Mouse (Mus musculus): Measurements from ENCODE around the gene Nxf3. TPM values are rescaled to one million over a fixed set of nuclear protein-coding genes. Genes with fewer than 3 reads are reported as not detected.
A peak's percentile ranks its signal among the peaks of the same experiment; 100 is the strongest.
"Not testable (repeated sequence)": the region's sequence is repeated elsewhere in the genome, so short reads cannot be mapped to it uniquely, and the experiment has no call there.

Nxf3 gene
- polyA plus RNA-seq, 1 experiment from 2014 or later: not detected

DNA sequence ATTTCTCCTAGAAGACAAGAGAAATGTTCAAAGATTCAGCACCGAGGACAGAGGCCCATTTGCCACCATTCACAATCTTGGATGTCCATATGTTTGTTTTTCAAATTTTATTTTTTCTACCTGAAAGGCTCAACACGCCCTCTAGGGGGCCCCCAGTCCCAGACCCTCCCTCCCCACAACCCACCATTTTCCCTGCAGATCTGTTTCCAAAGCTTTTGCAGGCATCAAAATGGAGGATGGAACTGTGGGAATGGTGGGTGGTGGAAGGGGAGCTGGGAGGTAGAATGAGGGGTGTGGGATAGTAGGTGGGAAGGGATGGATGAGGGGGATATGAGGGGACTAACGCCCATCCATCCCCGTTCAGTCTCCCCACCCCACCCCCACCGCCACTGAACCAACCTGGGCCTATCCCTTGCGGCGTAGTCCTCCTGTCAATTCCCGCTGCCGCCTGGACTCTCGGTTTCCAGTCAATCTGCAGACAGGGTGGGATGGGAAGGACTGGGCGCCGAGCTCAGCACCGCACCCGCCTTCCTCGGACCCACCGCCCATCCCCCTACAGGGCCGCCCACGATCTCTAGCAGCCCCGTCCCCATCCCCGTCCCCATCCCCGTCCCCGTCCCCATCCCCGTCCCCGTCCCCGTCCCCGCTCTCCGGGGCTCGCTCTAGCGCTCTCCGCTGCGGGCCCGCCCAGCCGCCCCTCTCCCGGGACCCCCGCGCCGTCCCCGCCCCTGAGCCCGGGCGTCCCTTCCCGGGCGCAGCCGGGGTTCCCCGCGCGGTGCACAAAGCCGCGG lies 17.7 kb downstream of the Nxf3 start:
- peak; percentile 67 for ATAC-seq (replicated peaks; ENCODE audit: low FRiP score)
- peak overlapping the region; percentile 54 for H3K4me2 ChIP-seq
- H3K27ac ChIP-seq; H3K9me3 ChIP-seq (replicated peaks); H3K36me3 ChIP-seq; H3K4me1 ChIP-seq; H3K9ac ChIP-seq: not testable (repeated sequence)
- peak overlapping the region; percentile 41 for H3K4me3 ChIP-seq (replicated peaks)
- WGBS: 33% methylated on average over 12 of the region's 48 CpGs
- H3K27me3 ChIP-seq: peaks cover 17% of the 10 kb centered on the region

DNA sequence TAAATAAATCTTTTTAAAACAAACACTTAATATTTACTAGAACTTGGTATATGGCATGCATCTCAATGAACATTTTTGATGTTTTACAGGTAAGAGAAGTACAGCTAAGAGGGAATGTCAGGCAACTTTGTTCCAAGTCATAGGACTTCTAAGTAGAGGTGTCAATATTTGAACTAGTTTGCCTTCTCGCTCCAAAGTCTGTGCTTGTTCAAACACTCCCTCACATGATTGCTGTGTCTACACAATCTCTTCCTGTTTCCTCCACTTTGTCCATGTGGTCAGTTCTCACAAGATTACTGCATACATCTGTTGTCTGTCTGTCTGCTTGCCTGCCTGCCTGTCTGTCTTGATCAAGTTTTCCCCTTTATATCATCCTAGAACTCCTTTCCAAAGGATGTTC lies 24.4 kb downstream of the Nxf3 start:
- Histone ChIP-seq H3K9ac (no peak overlapping the region), H3K9me3 (replicated peaks) (no peaks in the 10 kb centered on the region), H3K4me1 (no peaks in the 10 kb centered on the region), H3K4me2 (no peak overlapping the region), H3K27ac (no peak overlapping the region), H3K4me3 (replicated peaks) (no peak overlapping the region), H3K27me3 (peaks cover 15% of the 10 kb centered on the region), H3K36me3 (no peaks in the 10 kb centered on the region)
- 77% methylated on average over 1 of the region's 1 CpGs for WGBS
- no peak for ATAC-seq (replicated peaks; ENCODE audit: low FRiP score)

DNA sequence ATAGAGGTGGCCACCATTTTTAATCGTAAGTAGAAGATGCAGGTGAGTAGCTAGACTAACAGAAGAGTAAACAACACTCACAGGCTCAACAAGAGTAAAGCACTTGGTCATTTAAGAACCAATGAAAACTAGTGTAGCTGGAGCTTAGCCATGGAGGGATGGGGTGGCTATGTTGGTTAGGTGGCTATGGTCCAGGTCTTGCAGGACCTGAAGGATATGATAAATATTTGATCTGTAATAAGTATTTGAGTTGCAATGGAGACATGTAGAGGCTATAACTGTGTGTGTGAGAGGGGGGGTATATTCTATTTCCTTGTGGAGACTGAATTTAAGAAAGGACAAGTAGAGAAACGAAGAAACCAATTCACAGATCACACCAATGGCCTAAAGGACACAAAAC lies 33.8 kb downstream of the Nxf3 start:
- Histone ChIP-seq H3K4me1 (no peaks in the 10 kb centered on the region), H3K27me3 (peaks cover 25% of the 10 kb centered on the region), H3K4me3 (replicated peaks) (no peak overlapping the region), H3K27ac (no peak overlapping the region), H3K9ac (no peak overlapping the region), H3K4me2 (no peak overlapping the region), H3K36me3 (no peaks in the 10 kb centered on the region), H3K9me3 (replicated peaks) (no peaks in the 10 kb centered on the region)
- no peak for ATAC-seq (replicated peaks; ENCODE audit: low FRiP score)
- WGBS: 69% methylated on average over 2 of the region's 2 CpGs

DNA sequence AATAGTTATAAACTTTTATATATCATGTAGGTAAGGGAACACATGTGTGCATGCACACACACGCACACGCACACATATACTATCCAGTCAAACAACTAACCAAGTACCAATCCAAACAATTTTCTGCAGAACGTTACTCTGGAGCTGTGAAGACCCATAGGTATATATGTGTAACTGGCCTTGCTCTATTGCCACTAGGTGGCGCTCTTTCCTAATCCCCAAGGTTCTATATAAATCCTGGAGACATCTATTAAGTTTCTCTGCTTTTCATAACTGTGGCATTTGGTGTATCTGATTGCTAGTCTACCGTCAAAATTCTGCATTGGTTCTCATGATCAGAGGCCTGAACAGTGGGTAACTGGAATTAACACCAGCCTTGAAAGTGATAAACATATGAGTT lies 37.5 kb downstream of the Nxf3 start:
- no peak for ATAC-seq (replicated peaks; ENCODE audit: low FRiP score)
- H3K27ac ChIP-seq: no peak overlapping the region
- 17% methylated on average over 5 of the region's 5 CpGs for WGBS

DNA sequence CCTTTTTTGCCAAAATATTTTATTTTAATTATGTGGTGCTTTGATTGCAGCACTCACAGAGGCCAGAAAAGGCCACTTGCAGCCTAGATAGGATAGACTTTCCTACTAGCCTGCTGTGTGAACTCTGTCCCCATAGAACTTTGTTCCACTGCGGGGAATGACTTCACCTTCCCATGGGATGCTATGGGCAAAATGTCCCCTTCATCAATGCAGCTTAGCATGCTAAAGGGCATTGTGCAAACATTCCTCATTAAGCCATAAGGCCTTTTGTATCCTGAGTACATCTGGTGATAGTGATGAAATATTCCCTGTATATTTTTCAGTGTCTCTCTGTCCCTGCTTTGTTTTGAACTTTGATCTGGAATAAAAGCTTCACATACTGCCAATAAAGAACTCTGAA lies 41.3 kb downstream of the Nxf3 start:
- no peaks in the 10 kb centered on the region for H3K4me1 ChIP-seq
- no peak overlapping the region for H3K4me2 ChIP-seq
- 93% methylated on average over 1 of the region's 1 CpGs for WGBS
- no peak for ATAC-seq (replicated peaks; ENCODE audit: low FRiP score)
- no peak overlapping the region for H3K27ac ChIP-seq
- no peaks in the 10 kb centered on the region for H3K36me3 ChIP-seq
- peaks cover 30% of the 10 kb centered on the region; the same call in 1 of the 2 replicates for H3K27me3 ChIP-seq
- H3K4me3 ChIP-seq (replicated peaks): no peak overlapping the region
- H3K9ac ChIP-seq: no peak overlapping the region
- no peaks in the 10 kb centered on the region for H3K9me3 ChIP-seq (replicated peaks)

More for the DNA sequence above, 37.5 kb downstream of the Nxf3 start:
- no peak overlapping the region for H3K9ac ChIP-seq
- no peak overlapping the region for H3K4me2 ChIP-seq
- H3K4me1 ChIP-seq: no peaks in the 10 kb centered on the region
- peaks cover 28% of the 10 kb centered on the region for H3K27me3 ChIP-seq
- H3K9me3 ChIP-seq (replicated peaks): no peaks in the 10 kb centered on the region
- no peaks in the 10 kb centered on the region for H3K36me3 ChIP-seq
- H3K4me3 ChIP-seq (replicated peaks): no peak overlapping the region

DNA sequence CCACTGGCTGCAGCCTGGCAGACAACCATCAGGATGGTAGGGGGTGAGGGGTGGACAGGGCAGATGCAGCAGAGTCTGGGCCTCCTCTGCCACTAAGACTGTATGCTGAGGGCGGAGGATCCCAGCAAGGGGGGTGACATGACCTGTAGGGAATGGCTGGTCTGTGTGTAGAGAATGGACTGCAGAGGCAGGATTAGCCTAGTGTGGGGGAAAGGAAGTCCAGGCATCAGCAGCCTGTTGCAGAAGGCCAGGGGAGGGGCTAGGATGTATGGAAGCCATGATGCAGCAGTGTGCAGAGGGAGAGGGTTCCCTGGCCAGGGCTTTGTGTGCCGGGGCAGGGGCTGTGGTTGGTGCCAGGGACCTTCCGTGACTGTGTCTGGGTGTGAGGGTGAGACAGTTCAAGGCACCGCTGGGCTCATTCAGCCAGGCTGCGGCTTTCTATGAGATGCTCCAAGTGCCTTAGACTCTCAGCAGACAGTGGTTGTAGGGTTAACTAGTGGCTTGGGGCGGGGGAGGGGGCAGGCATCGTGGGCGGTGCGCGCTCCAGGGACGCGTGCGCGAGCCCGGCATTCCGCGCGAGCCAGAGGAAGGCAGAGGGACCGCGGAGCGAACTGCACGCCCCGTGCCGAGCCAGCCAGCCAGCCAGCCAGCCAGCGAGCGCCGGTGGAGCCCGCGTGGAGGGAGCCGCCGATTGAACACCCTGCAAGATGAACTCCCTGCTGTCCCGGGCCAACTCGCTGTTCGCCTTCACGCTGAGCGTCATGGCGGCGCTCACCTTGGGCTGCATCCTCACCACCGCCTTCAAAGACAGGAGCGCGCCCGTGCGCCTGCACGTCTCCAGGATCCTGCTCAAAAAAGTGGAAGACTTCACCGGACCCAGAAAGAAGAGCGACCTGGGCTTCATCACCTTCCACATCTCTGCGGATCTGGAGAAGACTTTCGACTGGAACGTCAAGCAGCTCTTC lies 52.0 kb downstream of the Nxf3 start, which contains the start of gene Arxes1:
TSS of gene Arxes1 (plus strand) at position 569 of the 965 bp plus-strand sequence.
- H3K4me1 ChIP-seq; H3K27ac ChIP-seq; H3K36me3 ChIP-seq; H3K9me3 ChIP-seq (replicated peaks); H3K9ac ChIP-seq: not testable (repeated sequence)
- ATAC-seq (replicated peaks; ENCODE audit: low FRiP score): peak; percentile 95
- peaks cover 16% of the 10 kb centered on the region for H3K27me3 ChIP-seq
- H3K4me2 ChIP-seq: peak within 1 kb of the TSS; percentile 46
- H3K4me3 ChIP-seq (replicated peaks): peak within 1 kb of the TSS; percentile 27
- 35% methylated on average over 1 of the region's 49 CpGs for WGBS

DNA sequence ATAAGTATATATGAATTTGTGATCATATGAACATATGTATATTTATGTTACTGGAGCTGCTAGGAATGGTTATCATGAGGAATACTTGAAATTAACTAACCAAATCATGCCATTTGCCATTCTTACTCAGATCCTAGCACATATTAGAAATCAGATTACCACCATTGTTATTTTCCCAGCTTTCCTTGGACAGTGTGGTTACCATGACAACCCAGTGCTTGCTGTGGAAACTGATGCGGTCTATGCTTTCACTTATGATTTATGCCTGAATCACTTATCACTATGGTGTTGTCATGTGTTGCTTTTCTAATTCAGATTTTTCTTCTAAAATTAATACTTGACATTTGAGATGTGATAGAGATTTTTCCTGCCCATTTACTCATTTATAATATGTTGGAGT lies 54.7 kb downstream of the Nxf3 start:
- Histone ChIP-seq H3K27me3 (peaks cover 23% of the 10 kb centered on the region), H3K4me2 (no peak overlapping the region), H3K4me3 (replicated peaks) (no peak overlapping the region), H3K9me3 (replicated peaks) (no peaks in the 10 kb centered on the region), H3K4me1 (no peaks in the 10 kb centered on the region), H3K36me3 (no peaks in the 10 kb centered on the region), H3K27ac (no peak overlapping the region), H3K9ac (no peak overlapping the region)
- WGBS: 73% methylated on average over 1 of the region's 1 CpGs
- ATAC-seq (replicated peaks; ENCODE audit: low FRiP score): no peak

Other genes starting within 250 kb of the Nxf3 start
- gene Gprasp2, start 246.2 kb downstream of the Nxf3 start, polyA plus RNA-seq (2015; fragmentation: Nextera tagmentation; extraction: Ambion mirVana): 24.9 and 27.6 TPM in 2 replicates
- gene Arxes2, start 91.4 kb downstream of the Nxf3 start, polyA plus RNA-seq (2015; fragmentation: Nextera tagmentation; extraction: Ambion mirVana): 79.1 and 82.6 TPM in 2 replicates
- gene Arxes1, start 51.9 kb downstream of the Nxf3 start, polyA plus RNA-seq (2015; fragmentation: Nextera tagmentation; extraction: Ambion mirVana): 35.3 and 37.4 TPM in 2 replicates
- 83.0 and 87.4 TPM in 2 replicates for gene Bex2, start 17.0 kb downstream of the Nxf3 start, polyA plus RNA-seq (2015; fragmentation: Nextera tagmentation; extraction: Ambion mirVana)
- 62.7 and 66.2 TPM in 2 replicates for gene Bex4, start 53.7 kb upstream of the Nxf3 start, polyA plus RNA-seq (2015; fragmentation: Nextera tagmentation; extraction: Ambion mirVana)
- 172 and 177 TPM in 2 replicates for gene Tceal8, start 87.1 kb upstream of the Nxf3 start, polyA plus RNA-seq (2015; fragmentation: Nextera tagmentation; extraction: Ambion mirVana)
- gene Tceal5, start 118.6 kb upstream of the Nxf3 start, polyA plus RNA-seq (2015; fragmentation: Nextera tagmentation; extraction: Ambion mirVana): 3.4 and 3.7 TPM in 2 replicates
- gene Tceal7, start 129.5 kb upstream of the Nxf3 start, polyA plus RNA-seq (2015; fragmentation: Nextera tagmentation; extraction: Ambion mirVana): 10.7 and 23.2 TPM in 2 replicates
- 75.9 and 81.6 TPM in 2 replicates for gene Bex1, start 130.3 kb upstream of the Nxf3 start, polyA plus RNA-seq (2015; fragmentation: Nextera tagmentation; extraction: Ambion mirVana)
- gene Tceal9, start 159.8 kb upstream of the Nxf3 start, polyA plus RNA-seq (2015; fragmentation: Nextera tagmentation; extraction: Ambion mirVana): 477 and 518 TPM in 2 replicates
- gene Bex3, start 185.0 kb upstream of the Nxf3 start, polyA plus RNA-seq (2015; fragmentation: Nextera tagmentation; extraction: Ambion mirVana): 442 and 450 TPM in 2 replicates